Mouse (Mus musculus): ENCODE data around the gene Dtx4. TPM values are rescaled to one million over a fixed set of nuclear protein-coding genes. Genes with fewer than 3 reads are reported as not detected.

The Dtx4 gene
- total RNA-seq, 2 experiments from 2014 or later: 10.1 to 14.1 TPM

GRCm38 (mm10) chr19:12497909-12498308 lies 3.3 kb downstream of the Dtx4 start:
- intact Hi-C loops (cut with DNase I; ENCODE audit: low total_unique reads): no loop called here
- no peak for DNase-seq

GRCm38 (mm10) chr19:12496241-12496640 lies 5.0 kb downstream of the Dtx4 start:
- DNase-seq: no peak
- intact Hi-C loops (cut with DNase I; ENCODE audit: low total_unique reads): no loop called here

- intact Hi-C loops (cut with DNase I; ENCODE audit: low total_unique reads): no loop called here
- DNase-seq: no peak
Measured at GRCm38 (mm10) chr19:12494972-12495535, 6.2 kb downstream of the Dtx4 start.

GRCm38 (mm10) chr19:12494187-12494458 lies 7.1 kb downstream of the Dtx4 start:
- no peak for DNase-seq
- intact Hi-C loops (cut with DNase I; ENCODE audit: low total_unique reads): no loop called here

GRCm38 (mm10) chr19:12493453-12494186 lies 7.6 kb downstream of the Dtx4 start:
- no peak for DNase-seq

GRCm38 (mm10) chr19:12491636-12492035 lies 9.6 kb downstream of the Dtx4 start:
- intact Hi-C loops (cut with DNase I; ENCODE audit: low total_unique reads): no loop called here

More at GRCm38 (mm10) chr19:12493453-12494186, 7.6 kb downstream of the Dtx4 start:
- intact Hi-C loops (cut with DNase I; ENCODE audit: low total_unique reads): no loop called here

GRCm38 (mm10) chr19:12489675-12490570 lies 11.3 kb downstream of the Dtx4 start:
- intact Hi-C loops (cut with DNase I; ENCODE audit: low total_unique reads): no loop called here
- no peak for DNase-seq

More at GRCm38 (mm10) chr19:12491636-12492035, 9.6 kb downstream of the Dtx4 start:
- no peak for DNase-seq

GRCm38 (mm10) chr19:12488969-12489674 lies 12.1 kb downstream of the Dtx4 start:
- intact Hi-C loops (cut with DNase I; ENCODE audit: low total_unique reads): no loop called here

GRCm38 (mm10) chr19:12488205-12488966 lies 12.9 kb downstream of the Dtx4 start:
- intact Hi-C loops (cut with DNase I; ENCODE audit: low total_unique reads): no loop called here

More at GRCm38 (mm10) chr19:12488969-12489674, 12.1 kb downstream of the Dtx4 start:
- no peak for DNase-seq

GRCm38 (mm10) chr19:12487511-12488204 lies 13.6 kb downstream of the Dtx4 start:
- intact Hi-C loops (cut with DNase I; ENCODE audit: low total_unique reads): no loop called here
- DNase-seq: no peak

More at GRCm38 (mm10) chr19:12488205-12488966, 12.9 kb downstream of the Dtx4 start:
- peak; percentile 30 for DNase-seq

- peak; percentile 90 for DNase-seq
- intact Hi-C loops (cut with DNase I; ENCODE audit: low total_unique reads): no loop called here
Measured at GRCm38 (mm10) chr19:12486875-12487274, 14.4 kb downstream of the Dtx4 start.

- intact Hi-C loops (cut with DNase I; ENCODE audit: low total_unique reads): no loop called here
- no peak for DNase-seq
Measured at GRCm38 (mm10) chr19:12485631-12486030, 15.6 kb downstream of the Dtx4 start.

GRCm38 (mm10) chr19:12485223-12485622 lies 16.0 kb downstream of the Dtx4 start:
- intact Hi-C loops (cut with DNase I; ENCODE audit: low total_unique reads): no loop called here
- DNase-seq: no peak

GRCm38 (mm10) chr19:12484210-12484609 lies 17.0 kb downstream of the Dtx4 start:
- DNase-seq: no peak
- intact Hi-C loops (cut with DNase I; ENCODE audit: low total_unique reads): no loop called here

GRCm38 (mm10) chr19:12483782-12484181 lies 17.5 kb downstream of the Dtx4 start:
- DNase-seq: peak; percentile 35
- intact Hi-C loops (cut with DNase I; ENCODE audit: low total_unique reads): no loop called here

- intact Hi-C loops (cut with DNase I; ENCODE audit: low total_unique reads): no loop called here
- DNase-seq: no peak
Measured at GRCm38 (mm10) chr19:12478369-12478768, 22.9 kb downstream of the Dtx4 start.

GRCm38 (mm10) chr19:12476721-12477270 lies 24.5 kb downstream of the Dtx4 start:
- intact Hi-C loops (cut with DNase I; ENCODE audit: low total_unique reads): no loop called here
- no peak for DNase-seq
